Mouse (Mus musculus) CD4-positive helper T cell, adult 2 months (primary cell): ENCODE results near the gene Psmd11.

Experiments used
- DNase-seq: peaks from one replicate; pipeline ENCODE4 v3.0.0-alpha.2; 2012; ENCODE audit warnings: low read depth, missing footprints, low spot score

Psmd11 gene

DNA sequence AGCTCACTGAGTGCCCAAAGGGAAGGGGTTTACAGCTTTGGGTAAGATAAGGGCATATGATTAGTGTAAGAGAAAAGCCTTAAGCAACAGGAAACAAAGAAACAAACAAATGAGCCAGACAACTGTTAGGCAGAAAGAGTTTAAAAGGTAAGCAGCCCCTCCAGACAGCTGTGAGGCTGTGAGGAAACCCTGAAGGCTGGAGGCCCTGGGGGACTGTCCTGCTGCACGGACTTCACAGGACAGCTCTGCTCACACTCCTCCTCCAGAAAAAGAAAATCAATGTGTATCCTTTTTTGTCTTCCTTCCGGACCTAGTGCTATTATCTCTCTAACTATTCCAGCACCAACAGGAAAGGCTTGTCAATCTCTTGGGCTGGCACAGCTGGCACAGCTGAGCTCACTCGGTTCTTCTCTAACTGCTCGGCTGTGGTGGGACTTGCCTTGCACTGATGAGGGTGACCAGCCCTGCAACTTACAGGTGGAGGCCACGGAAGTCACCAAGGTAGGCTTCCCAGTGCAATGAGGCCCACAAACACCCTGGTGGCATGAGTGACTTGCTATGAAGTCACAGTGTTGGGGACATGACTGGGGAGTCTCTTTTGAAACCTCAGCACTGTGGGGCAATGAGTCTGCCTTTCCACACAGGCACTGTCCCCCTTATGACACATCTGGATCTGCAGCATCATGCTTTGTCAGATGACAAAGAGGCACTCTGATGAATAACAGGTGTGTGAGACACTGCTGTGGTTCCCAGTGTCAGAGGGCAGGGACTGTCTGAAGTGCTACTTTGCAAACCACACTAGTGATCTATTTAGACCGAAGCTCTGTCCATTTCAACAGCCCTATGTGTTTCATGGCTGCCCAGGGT lies 76.3 kb downstream of the Psmd11 start:
- peak; percentile 55 for DNase-seq

GRCm38 (mm10) chr11:80505581-80505980 lies 77.2 kb downstream of the Psmd11 start:
- no peak for DNase-seq

DNA sequence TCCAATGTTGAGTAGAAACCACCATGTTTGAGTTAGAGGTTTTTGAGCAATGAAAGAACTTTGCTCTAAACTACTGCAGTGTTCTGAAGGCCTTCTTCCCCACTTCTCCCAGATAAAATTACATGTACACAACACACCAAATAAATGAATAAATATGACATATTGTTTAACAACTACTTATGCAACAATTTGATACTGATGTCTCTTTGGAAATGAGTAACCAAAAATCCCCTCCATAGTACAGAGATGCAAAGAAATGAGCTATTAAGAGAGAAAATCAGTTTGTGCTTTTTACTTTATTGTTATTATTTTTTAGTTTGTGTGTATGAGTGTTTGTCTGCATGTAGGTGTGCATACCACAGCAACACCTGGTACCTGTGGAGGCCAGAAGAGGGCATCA lies 78.1 kb downstream of the Psmd11 start:
- no peak for DNase-seq

DNA sequence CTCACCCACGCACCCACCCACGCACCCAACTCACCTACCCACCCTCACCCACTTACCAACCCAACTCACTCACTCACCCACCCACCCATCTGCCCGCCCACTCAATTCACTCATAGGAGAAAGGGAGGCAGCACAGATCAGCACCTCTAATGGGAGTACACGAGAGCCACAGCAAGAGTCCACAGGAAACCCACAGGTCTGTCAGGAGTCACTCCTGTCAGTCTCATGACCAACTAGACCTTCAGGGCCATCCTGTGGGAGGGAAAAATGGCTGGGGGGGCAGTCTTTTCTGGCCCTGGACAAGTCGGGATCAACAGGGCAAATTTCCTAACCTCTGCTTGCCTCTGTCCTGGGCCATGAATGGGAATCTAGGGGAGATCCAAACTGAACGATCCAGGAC lies 79.4 kb downstream of the Psmd11 start:
- peak; percentile 61 for DNase-seq

GRCm38 (mm10) chr11:80508361-80509175 lies 80.2 kb downstream of the Psmd11 start:
- peak; percentile 86 for DNase-seq

DNA sequence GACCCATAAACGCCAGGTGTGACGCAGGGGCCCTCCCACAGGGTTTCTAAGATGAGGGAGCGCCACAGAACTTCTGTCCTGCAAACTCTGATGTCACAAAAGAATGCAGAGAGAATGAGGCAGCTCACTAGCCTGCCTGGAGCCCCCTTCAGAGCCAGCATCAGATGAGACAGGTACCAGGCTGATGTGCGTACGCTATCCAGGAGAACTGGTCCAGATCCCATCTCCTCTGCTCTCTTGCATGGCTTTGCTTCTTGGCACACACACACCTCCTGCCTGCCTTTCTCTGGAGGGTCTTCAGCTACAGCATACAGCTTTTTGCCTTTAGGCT lies 80.7 kb downstream of the Psmd11 start:
- DNase-seq, result no peak

DNA sequence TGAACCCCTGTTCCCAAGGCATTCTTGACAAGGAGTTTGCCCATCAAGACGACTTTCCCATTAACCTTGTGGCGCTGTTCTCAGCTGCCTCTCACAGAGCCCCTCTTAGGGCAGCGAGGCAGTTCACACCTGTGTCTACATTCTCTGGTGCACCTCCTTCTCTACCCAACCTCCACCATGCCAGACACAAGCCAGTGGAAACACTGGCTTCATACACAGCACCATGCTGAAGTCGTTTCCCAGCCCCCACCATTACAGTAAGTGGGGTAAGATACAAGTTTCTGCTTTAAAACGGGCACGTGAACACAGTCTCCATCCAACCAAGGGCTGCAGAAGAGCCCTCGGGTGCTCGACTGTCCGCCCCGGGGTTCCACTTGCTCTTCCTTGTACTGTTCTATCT lies 81.7 kb downstream of the Psmd11 start:
- no peak for DNase-seq

DNA sequence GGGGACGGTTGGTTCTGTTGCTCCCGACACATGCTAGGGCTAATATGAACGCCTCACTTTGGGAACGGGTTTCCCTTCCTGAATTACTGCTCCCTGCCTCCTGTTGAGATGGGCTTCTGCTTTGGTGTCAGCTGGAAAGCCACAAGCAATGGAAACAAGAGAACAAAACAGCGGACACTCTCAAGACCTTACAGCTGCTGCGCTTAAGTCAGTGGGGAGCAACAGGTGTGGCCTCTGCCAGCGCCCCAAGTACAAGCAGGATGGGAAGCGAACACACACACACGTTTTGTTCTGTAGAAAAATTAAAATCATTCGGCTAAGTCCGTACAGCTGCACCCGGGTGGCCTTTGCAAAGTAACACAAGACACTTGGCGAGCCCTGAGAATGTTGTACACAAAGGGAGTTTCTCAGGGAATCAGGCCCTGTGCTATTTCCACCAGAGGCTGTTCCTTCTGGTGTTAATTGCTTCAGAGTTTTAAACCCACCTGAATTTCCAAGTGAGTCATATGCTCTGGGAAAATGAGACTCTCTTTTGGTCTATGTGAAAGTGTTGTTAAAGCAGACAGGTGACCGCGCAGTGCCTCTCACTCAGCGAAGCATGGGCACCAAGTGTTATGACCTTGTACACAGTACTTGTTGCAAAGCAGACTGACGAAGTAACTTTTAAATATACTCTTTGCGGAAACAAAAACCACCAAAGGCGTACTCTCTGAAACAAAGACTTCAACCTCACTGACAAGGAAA lies 84.1 kb downstream of the Psmd11 start:
- no peak for DNase-seq

DNA sequence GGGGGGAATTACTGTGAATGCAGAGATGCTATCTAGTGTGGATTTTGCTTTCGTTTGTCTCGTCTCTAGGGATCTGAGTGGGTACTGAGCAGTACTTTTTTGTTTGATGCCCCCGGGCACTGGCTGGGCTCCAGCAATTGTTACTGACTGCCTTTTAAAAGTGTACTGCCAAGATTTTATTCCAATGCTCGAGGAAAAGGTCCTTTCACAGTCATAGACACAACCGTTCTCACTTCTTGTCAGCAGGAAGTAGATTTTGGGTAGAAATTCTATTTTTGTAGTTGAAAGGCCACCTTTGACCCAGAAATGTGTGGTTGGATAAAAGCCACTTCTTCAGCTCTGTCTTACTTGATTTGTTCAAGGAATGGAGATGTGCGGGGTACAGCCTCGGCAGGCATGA lies 85.4 kb downstream of the Psmd11 start:
- peak; percentile 45 for DNase-seq

DNA sequence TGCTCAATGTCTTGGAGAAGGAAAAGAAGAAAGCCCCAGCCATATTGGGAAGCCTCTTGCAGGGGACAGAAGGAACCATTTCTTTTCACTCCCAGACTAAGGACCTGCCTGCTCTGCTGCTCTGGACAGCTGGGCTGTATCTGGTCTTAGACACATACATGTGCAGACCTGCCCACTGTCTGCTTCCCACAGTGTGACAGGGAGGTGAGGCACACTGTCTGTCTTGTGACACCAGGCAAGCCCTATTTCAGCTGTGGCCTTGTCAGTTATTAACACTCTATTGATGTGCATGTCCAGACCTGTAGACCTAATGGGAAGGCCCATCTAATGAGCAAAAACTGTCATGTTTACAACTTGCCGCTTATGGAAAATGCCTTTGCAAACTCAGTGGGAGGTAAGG lies 86.9 kb downstream of the Psmd11 start:
- DNase-seq, result no peak

GRCm38 (mm10) chr11:80515895-80516294 lies 87.5 kb downstream of the Psmd11 start:
- no peak for DNase-seq

GRCm38 (mm10) chr11:80518421-80519367 lies 90.3 kb downstream of the Psmd11 start:
- DNase-seq, result no peak

DNA sequence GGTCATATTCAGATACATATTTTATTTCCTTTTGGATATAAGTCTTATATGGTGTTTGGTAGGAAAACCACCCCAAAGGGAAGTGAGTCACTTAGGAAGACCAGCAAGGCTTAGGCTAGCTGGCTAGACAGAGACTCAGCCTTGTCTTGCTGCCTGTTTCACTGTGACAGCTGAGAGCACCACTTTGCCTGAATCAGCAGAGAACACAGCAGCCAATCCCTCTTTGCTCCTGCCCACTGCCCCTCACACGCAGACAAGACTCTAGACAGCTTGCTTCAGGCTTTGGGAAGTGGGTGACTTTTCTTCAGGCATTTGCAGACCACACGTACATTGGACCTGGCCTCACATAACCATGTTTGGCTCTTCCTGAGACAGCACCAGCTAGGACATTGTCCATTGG lies 92.7 kb downstream of the Psmd11 start:
- no peak for DNase-seq
